In genomic region chr8:8983133-8983661, GRCm38 (mm10) we compare ENCODE assay signal across 21 mouse cellular contexts.
DNase-seq lines count a peak whose midpoint lies in the region; ATAC-seq lines count a peak whose summit lies in the region.
"Had no signal": no experiment of that assay in that cellular context is flagged by ENCODE, and none has a peak within 500 bp of the region (broad histone marks: within the 10 kb centered on the region; RNA-seq: fewer than 3 reads in every experiment).

No protein-coding gene starts in this region.

- no peak for DNase-seq in heart, adult 11 months
- DNase-seq in lung, postnatal 14 days, result no peak
- no peak for DNase-seq in hindbrain, embryonic 10.5 days (ENCODE audit: low spot score)
- DNase-seq: adrenal gland, postnatal 10 days; cerebellum, adult 11 months; cerebellum, postnatal 14 days; embryo, embryonic 11 days; liver, embryonic 13.5 days; lung, postnatal 36 days; thymus, postnatal 36 days had no signal

- 0 out of 2 replicates have a peak overlapping the region, but pooled peaks have one; percentile 27 for H3K27ac ChIP-seq in heart, embryonic 15.5 days
- peak overlapping the region; percentile 31; the same call in 1 of the 2 replicates for H3K27ac ChIP-seq in lung, embryonic 16.5 days (ENCODE audit: low read length)
- no peak overlapping the region for H3K27ac ChIP-seq in stomach, embryonic 16.5 days (ENCODE audit: low read length)
- no peak overlapping the region for H3K27ac ChIP-seq in hindbrain, embryonic 10.5 days
- H3K27ac ChIP-seq: hindbrain, embryonic 15.5 days; intestine, embryonic 15.5 days; kidney, embryonic 15.5 days; limb, embryonic 12.5 days; liver, embryonic 13.5 days; midbrain, embryonic 13.5 days; neural tube, embryonic 12.5 days had no signal

- no peak overlapping the region for H3K9ac ChIP-seq in heart, embryonic 15.5 days
- H3K9ac ChIP-seq in lung, embryonic 16.5 days (ENCODE audit: low read length), result peak overlapping the region; percentile 18; the same call in 1 of the 2 replicates
- no peak overlapping the region for H3K9ac ChIP-seq in stomach, embryonic 16.5 days (ENCODE audit: low read length)
- H3K9ac ChIP-seq: hindbrain, embryonic 15.5 days; intestine, embryonic 15.5 days; kidney, embryonic 15.5 days; limb, embryonic 12.5 days; liver, embryonic 13.5 days; midbrain, embryonic 13.5 days; neural tube, embryonic 12.5 days had no signal

- WGBS in heart, embryonic 15.5 days, result 25% methylated on average over 5 of the region's 5 CpGs
- 43% methylated on average over 5 of the region's 5 CpGs for WGBS in lung, embryonic 16.5 days
- 46% methylated on average over 5 of the region's 5 CpGs for WGBS in stomach, embryonic 16.5 days
- 63% methylated on average over 5 of the region's 5 CpGs for WGBS in hindbrain, embryonic 10.5 days

- H3K27me3 ChIP-seq in heart, embryonic 15.5 days, result no peaks in the 10 kb centered on the region
- H3K27me3 ChIP-seq in lung, embryonic 16.5 days (ENCODE audit: control insufficient read depth, insufficient read depth, low read depth, low read length), result no peaks in the 10 kb centered on the region
- H3K27me3 ChIP-seq in stomach, embryonic 16.5 days (ENCODE audit: control insufficient read depth, insufficient read depth, low read length), result no peaks in the 10 kb centered on the region
- peaks cover 6% of the 10 kb centered on the region; the same call in 1 of the 2 replicates for H3K27me3 ChIP-seq in hindbrain, embryonic 10.5 days (ENCODE audit: insufficient read depth, poor library complexity, severe bottlenecking)
- H3K27me3 ChIP-seq: hindbrain, embryonic 15.5 days; intestine, embryonic 15.5 days; limb, embryonic 12.5 days; liver, embryonic 13.5 days; neural tube, embryonic 12.5 days had no signal

- peak; percentile 54; the same call in 1 of the 2 replicates for ATAC-seq in heart, embryonic 15.5 days (replicated peaks; ENCODE audit: insufficient number of reproducible peaks, insufficient read depth, low FRiP score, low read depth)
- ATAC-seq in lung, embryonic 16.5 days (ENCODE audit: low read depth), result peak; percentile 75
- ATAC-seq in common myeloid progenitor, adult 5-6 weeks (replicated peaks; ENCODE audit: low read depth, poor library complexity, severe bottlenecking), result peak; percentile 43
- 0 out of 2 replicates have a peak, but pooled peaks have one; percentile 35 for ATAC-seq in stomach, embryonic 16.5 days (ENCODE audit: insufficient read depth, low FRiP score)
- ATAC-seq: activated CD4-positive, CD25-positive, alpha-beta regulatory T cell, adult 4 months; intestine, embryonic 15.5 days; midbrain, embryonic 13.5 days had no signal

- 0 out of 2 replicates have a peak overlapping the region, but pooled peaks have one; percentile 1 for H3K4me3 ChIP-seq in heart, embryonic 15.5 days
- H3K4me3 ChIP-seq in lung, embryonic 16.5 days (ENCODE audit: low read length), result no peak overlapping the region
- no peak overlapping the region for H3K4me3 ChIP-seq in stomach, embryonic 16.5 days (replicated peaks; ENCODE audit: low read length)
- H3K4me3 ChIP-seq in hindbrain, embryonic 10.5 days, result no peak overlapping the region
- H3K4me3 ChIP-seq: hindbrain, embryonic 15.5 days; intestine, embryonic 15.5 days; kidney, embryonic 15.5 days; limb, embryonic 12.5 days; liver, embryonic 13.5 days; midbrain, embryonic 13.5 days; neural tube, embryonic 12.5 days had no signal

- peaks cover 22% of the 10 kb centered on the region for H3K4me1 ChIP-seq in heart, embryonic 15.5 days (replicated peaks)
- H3K4me1 ChIP-seq in lung, embryonic 16.5 days (replicated peaks; ENCODE audit: control insufficient read depth, insufficient read depth, low read length), result peaks cover 20% of the 10 kb centered on the region
- H3K4me1 ChIP-seq in stomach, embryonic 16.5 days (ENCODE audit: control insufficient read depth, insufficient read depth, low read length), result peaks cover 23% of the 10 kb centered on the region
- peaks cover 28% of the 10 kb centered on the region for H3K4me1 ChIP-seq in hindbrain, embryonic 10.5 days (replicated peaks)
- H3K4me1 ChIP-seq: intestine, embryonic 15.5 days; liver, embryonic 13.5 days had no signal

- H3K4me2 ChIP-seq in heart, embryonic 15.5 days, result peak overlapping the region; percentile 43
- no peak overlapping the region for H3K4me2 ChIP-seq in lung, embryonic 16.5 days (ENCODE audit: low read depth, low read length)
- no peak overlapping the region for H3K4me2 ChIP-seq in stomach, embryonic 16.5 days (ENCODE audit: low read depth, low read length)
- H3K4me2 ChIP-seq: hindbrain, embryonic 15.5 days; intestine, embryonic 15.5 days; kidney, embryonic 15.5 days; limb, embryonic 12.5 days; liver, embryonic 13.5 days; midbrain, embryonic 13.5 days; neural tube, embryonic 12.5 days had no signal

- no peaks in the 10 kb centered on the region for H3K9me3 ChIP-seq in heart, embryonic 15.5 days (replicated peaks)
- H3K9me3 ChIP-seq in lung, embryonic 16.5 days (ENCODE audit: control insufficient read depth, low read length), result no peaks in the 10 kb centered on the region
- no peaks in the 10 kb centered on the region for H3K9me3 ChIP-seq in stomach, embryonic 16.5 days (replicated peaks; ENCODE audit: control insufficient read depth, low read length)
- peaks cover 4% of the 10 kb centered on the region; the same call in 1 of the 2 replicates for H3K9me3 ChIP-seq in hindbrain, embryonic 10.5 days
- H3K9me3 ChIP-seq: hindbrain, embryonic 15.5 days; intestine, embryonic 15.5 days; kidney, embryonic 15.5 days; limb, embryonic 12.5 days; liver, embryonic 13.5 days; neural tube, embryonic 12.5 days had no signal

- no peaks in the 10 kb centered on the region for H3K36me3 ChIP-seq in heart, embryonic 15.5 days
- no peaks in the 10 kb centered on the region for H3K36me3 ChIP-seq in lung, embryonic 16.5 days (ENCODE audit: control insufficient read depth, insufficient read depth, low read length)
- no peaks in the 10 kb centered on the region for H3K36me3 ChIP-seq in stomach, embryonic 16.5 days (ENCODE audit: control insufficient read depth, insufficient read depth, low read length)
- no peaks in the 10 kb centered on the region for H3K36me3 ChIP-seq in hindbrain, embryonic 10.5 days
- H3K36me3 ChIP-seq: hindbrain, embryonic 15.5 days; intestine, embryonic 15.5 days; kidney, embryonic 15.5 days; limb, embryonic 12.5 days; liver, embryonic 13.5 days; midbrain, embryonic 13.5 days; neural tube, embryonic 12.5 days had no signal

Comparison
In these comparisons a context has a peak if more than half of its experiments do, and no peak if none do; other contexts are left out.
1. H3K27ac ChIP-seq: peak in heart, embryonic 15.5 days (single experiment) and lung, embryonic 16.5 days (single experiment); none in stomach, embryonic 16.5 days (single experiment) and hindbrain, embryonic 10.5 days (single experiment).
2. Peak in every context shown above with its lines, with median percentiles within 50 percentile points of each other: ATAC-seq.